Mouse (Mus musculus) layer of hippocampus, adult 18-20 months (tissue): ENCODE data around the gene Khk. TPM values are rescaled to one million over a fixed set of nuclear protein-coding genes. Genes with fewer than 3 reads are reported as not detected.

Source experiments
- DNase-seq, 2 experiments: peaks; one replicate each; pipeline ENCODE4 v3.0.0; 2022; ENCODE audit warnings: low spot score in 2 of 2
- total RNA-seq, 2 experiments: library from RNA; stranded (reverse); gene quantifications; 2 replicates each; pipeline ENCODE4 v1.2.3; 2021

The Khk gene
- total RNA-seq, 2 experiments from 2014 or later: 14.8 to 16.3 TPM

DNA sequence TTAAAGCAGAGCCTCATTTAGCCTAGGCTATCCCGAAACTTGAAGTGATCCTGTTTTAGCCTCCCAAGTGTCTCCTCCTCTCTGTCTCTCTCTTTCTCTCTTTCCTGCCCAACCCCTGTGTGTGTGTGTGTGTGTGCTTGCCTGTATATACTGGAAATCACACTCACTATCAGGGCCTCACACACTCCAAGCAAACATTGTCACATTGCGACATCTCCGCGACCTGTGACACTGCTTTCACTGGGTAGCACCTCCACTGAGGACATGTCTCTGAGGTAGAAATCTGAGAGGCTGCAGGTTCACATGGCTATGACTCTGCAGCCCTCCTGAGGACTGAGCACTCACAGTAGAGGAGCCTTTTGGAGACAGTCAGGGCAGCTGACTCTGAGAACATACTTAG, 45.0 kb downstream of the Khk start:
- DNase-seq: no peak

DNA sequence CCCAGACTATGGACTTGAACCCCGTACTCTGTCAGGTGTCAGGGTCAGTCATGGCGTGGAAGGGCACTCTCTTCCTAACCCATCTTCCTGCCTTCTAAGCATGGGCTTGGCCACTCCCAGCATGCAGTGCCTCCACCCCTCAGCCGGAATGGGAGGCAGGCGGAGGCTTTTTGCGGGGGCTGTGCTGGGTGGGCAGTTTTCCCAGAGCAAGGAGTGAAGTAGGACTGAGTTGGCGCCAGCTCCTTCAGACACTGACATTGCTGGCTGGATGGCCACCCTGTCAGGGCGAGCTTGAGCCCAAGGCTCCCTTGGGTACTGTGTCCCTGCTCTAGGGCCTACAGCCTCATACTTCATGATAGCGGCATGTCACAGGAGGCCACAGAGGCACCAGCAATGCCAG, 47.2 kb downstream of the Khk start, which contains the start of gene Tcf23:
Tcf23 (plus strand) TSS at position 247 of the 400 bp plus-strand sequence.
- no peak for DNase-seq

DNA sequence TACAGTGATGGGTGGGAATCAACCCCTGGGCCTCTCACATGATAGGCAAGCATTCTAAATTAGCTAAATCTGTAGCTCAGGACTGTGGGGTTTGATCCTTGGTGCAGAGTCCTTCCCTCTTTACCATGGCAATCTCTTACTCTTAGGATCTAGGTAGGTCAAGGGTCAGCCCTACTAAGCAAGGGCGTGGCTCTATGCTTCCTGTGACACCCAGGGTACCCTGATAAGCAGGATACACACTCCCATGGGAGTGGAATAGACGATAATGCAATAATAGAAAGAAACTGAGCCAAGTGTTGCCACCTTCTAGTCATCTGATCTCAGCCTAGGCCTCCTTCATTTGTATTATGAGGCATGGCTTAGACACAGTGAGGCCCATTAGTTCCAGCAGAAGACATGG, 48.2 kb downstream of the Khk start:
- DNase-seq: no peak

DNA sequence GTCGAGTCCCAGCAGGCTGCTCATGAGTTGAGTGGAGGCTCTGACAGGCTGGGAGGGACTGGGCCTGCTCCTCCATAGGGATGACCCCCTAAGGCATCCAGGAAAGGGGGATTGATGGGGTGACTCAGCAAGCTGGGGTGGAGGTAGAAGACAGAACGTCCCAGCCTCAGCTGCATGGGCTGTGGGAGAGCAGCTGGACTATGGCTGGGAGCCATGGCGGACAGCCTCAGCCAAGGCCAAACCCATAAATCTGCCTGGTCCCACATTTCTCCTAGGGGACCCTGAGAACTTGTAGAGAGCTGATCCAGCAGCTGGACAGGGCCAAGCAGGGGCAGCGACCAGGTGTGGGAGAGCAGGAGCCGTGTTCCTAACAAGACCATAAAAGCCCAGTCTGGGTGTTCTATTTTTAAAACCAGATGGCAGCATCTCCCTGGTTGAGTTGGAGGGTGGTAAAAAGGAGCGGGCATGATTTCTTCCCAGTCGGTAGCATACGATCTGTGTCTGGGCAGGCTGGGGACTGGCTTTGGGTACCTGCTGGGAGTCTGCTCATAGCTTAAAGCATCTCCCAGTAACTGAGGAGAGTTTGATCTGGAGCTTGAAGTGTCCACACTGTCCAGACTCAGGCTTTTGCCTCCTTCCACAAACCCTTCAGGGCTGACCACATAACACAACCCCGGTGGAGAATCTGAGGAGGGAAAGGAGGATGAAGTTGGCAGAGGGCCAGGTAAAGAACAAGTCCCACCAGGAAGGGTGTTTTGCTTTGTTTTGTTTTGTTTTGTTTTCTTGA, 53.8 kb downstream of the Khk start:
- no peak for DNase-seq

Other genes with a start within 250 kb of the Khk start
- gene Dpysl5, start 209.9 kb upstream of the Khk start, total RNA-seq: 10 to 100 TPM; 22.8 to 27.1 TPM
- gene Mapre3, start 106.8 kb upstream of the Khk start, total RNA-seq: 100 to 1,000 TPM; 216 to 227 TPM
- 10 to 100 TPM; 63.6 to 63.7 TPM for gene Tmem214, start 53.4 kb upstream of the Khk start, total RNA-seq
- 10 to 100 TPM; 11.5 to 13.3 TPM for gene Agbl5, start 32.7 kb upstream of the Khk start, total RNA-seq
- 10 to 100 TPM; 97.5 to 98.5 TPM for gene Ost4, start 13.6 kb upstream of the Khk start, total RNA-seq
- 1 to 10 TPM; 1.9 TPM for gene Emilin1, start 8.0 kb upstream of the Khk start, total RNA-seq
- 10 to 100 TPM; 15.0 to 16.2 TPM for gene Cgref1, start 24.2 kb downstream of the Khk start, total RNA-seq
- gene Preb, start 38.9 kb downstream of the Khk start, total RNA-seq: 100 to 1,000 TPM; 119 to 125 TPM
- gene Tcf23, start 47.2 kb downstream of the Khk start, total RNA-seq: under 1 TPM; 0.12 to 0.30 TPM
- 10 to 100 TPM; 68.1 to 70.0 TPM for gene Atraid, start 126.9 kb downstream of the Khk start, total RNA-seq
- gene Slc5a6, start 127.5 kb downstream of the Khk start, total RNA-seq: 10 to 100 TPM; 14.9 to 17.6 TPM
- 10 to 100 TPM; 20.0 to 20.9 TPM for gene Cad, start 133.3 kb downstream of the Khk start, total RNA-seq
- gene Dnajc5g, start 184.9 kb downstream of the Khk start, total RNA-seq: not detected
- 10 to 100 TPM; 84.1 to 93.8 TPM for gene Slc30a3, start 186.8 kb downstream of the Khk start, total RNA-seq
- gene Trim54, start 195.3 kb downstream of the Khk start, total RNA-seq: not detected
- not detected for gene Ucn, start 217.4 kb downstream of the Khk start, total RNA-seq
- 10 to 100 TPM; 57.4 to 61.8 TPM for gene Mpv17, start 232.8 kb downstream of the Khk start, total RNA-seq